Mouse (Mus musculus): ENCODE data around the gene Fkbp2.

The Fkbp2 gene

GRCm38 (mm10) chr19:6980381-6981093 lies at the start of gene Fkbp2:
Gene Fkbp2, minus strand, starts transcription at chr19:6980501.
- DNase-seq (ENCODE audit: low spot score), result peak; percentile 99

GRCm38 (mm10) chr19:7029531-7029930 lies 49.2 kb upstream of the Fkbp2 start:
- DNase-seq (ENCODE audit: low spot score), result no peak

GRCm38 (mm10) chr19:7020224-7020641 lies 39.9 kb upstream of the Fkbp2 start:
- no peak for DNase-seq (ENCODE audit: low spot score)

GRCm38 (mm10) chr19:7019191-7019590 lies 38.9 kb upstream of the Fkbp2 start, which contains the start of gene Fermt3:
Gene Fermt3, minus strand, starts transcription at chr19:7019469.
- peak; percentile 69 for DNase-seq (ENCODE audit: low spot score)

- DNase-seq (ENCODE audit: low spot score), result no peak
These were observed 38.2 kb upstream of the Fkbp2 start for GRCm38 (mm10) chr19:7018546-7018945.

- DNase-seq (ENCODE audit: low spot score), result no peak
These were observed 37.5 kb upstream of the Fkbp2 start for GRCm38 (mm10) chr19:7017541-7018457.

- no peak for DNase-seq (ENCODE audit: low spot score)
These were observed 34.3 kb upstream of the Fkbp2 start for GRCm38 (mm10) chr19:7014481-7015135.

- DNase-seq (ENCODE audit: low spot score), result no peak
These were observed 33.7 kb upstream of the Fkbp2 start for GRCm38 (mm10) chr19:7013984-7014383.

GRCm38 (mm10) chr19:7012426-7012825 lies 32.1 kb upstream of the Fkbp2 start:
- DNase-seq (ENCODE audit: low spot score), result no peak

GRCm38 (mm10) chr19:7006892-7007593 lies 26.7 kb upstream of the Fkbp2 start:
- no peak for DNase-seq (ENCODE audit: low spot score)

GRCm38 (mm10) chr19:6999360-7000063 lies 19.2 kb upstream of the Fkbp2 start:
- no peak for DNase-seq (ENCODE audit: low spot score)

GRCm38 (mm10) chr19:6997721-6998290 lies 17.5 kb upstream of the Fkbp2 start:
- DNase-seq (ENCODE audit: low spot score), result no peak

GRCm38 (mm10) chr19:6996006-6996405 lies 15.7 kb upstream of the Fkbp2 start, which contains the start of the genes Nudt22 and Trpt1:
Gene Nudt22, minus strand, starts transcription at chr19:6996117.
Gene Trpt1, plus strand, starts transcription at chr19:6996131.
- DNase-seq (ENCODE audit: low spot score), result peak; percentile 83

GRCm38 (mm10) chr19:6995255-6995991 lies 15.1 kb upstream of the Fkbp2 start:
- no peak for DNase-seq (ENCODE audit: low spot score)

GRCm38 (mm10) chr19:6994489-6994888 lies 14.2 kb upstream of the Fkbp2 start:
- no peak for DNase-seq (ENCODE audit: low spot score)

GRCm38 (mm10) chr19:6994002-6994401 lies 13.7 kb upstream of the Fkbp2 start:
- DNase-seq (ENCODE audit: low spot score), result no peak

- no peak for DNase-seq (ENCODE audit: low spot score)
These were observed 12.9 kb upstream of the Fkbp2 start for GRCm38 (mm10) chr19:6993011-6993770.

- peak; percentile 97 for DNase-seq (ENCODE audit: low spot score)
These were observed 11.9 kb upstream of the Fkbp2 start, which contains the start of gene Dnajc4 for GRCm38 (mm10) chr19:6992011-6992858. Gene Dnajc4, minus strand, starts transcription at chr19:6992572.
